Mouse (Mus musculus) small intestine, adult 2 months (tissue): ENCODE data around the gene Atg10.

Experiments
- CTCF ChIP-seq: fragments of 200-500 bp; IDR thresholded peaks from 2 replicates; pipeline ENCODE4 v1.5.1; 2012; ENCODE audit warnings: low read depth, mild to moderate bottlenecking, control low read depth, inconsistent platforms, low read length, moderate library complexity, mixed read lengths; ENCODE audit not compliant: insufficient replicate concordance, insufficient read length; ENCODE audit errors: extremely low read depth
- POLR2A ChIP-seq: fragments of 200-500 bp; IDR thresholded peaks from 2 replicates; pipeline ENCODE4 v1.6.1; 2012; ENCODE audit warnings: low read depth, mild to moderate bottlenecking, control low read depth, inconsistent platforms, low read length, moderate library complexity

DNA sequence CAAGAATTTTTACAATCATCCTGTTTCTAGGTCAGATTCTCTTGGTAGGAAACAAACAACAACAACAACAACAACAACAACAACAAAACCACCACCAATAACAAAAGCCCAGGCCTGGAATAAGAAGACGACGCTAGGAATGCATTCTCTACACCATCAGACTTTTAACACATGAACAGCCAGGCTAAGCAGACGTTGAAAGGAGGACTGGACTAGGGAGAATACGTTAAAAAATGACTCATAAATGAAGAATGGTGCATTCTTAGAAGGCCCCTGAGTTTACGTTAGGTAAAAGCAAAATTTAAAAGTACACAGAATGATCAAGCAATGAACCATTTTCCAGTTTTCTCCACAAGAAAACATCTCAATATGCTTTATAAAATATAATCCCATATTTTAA, 185.1 kb downstream of the Atg10 start:
- TF ChIP-seq CTCF (no peak), POLR2A (no peak)
